Mouse (Mus musculus) liver, embryonic 15.5 days (tissue): ENCODE results near the gene Slc5a4b. TPM values are rescaled to one million over a fixed set of nuclear protein-coding genes. Genes with fewer than 3 reads are reported as not detected.

Source experiments
- ATAC-seq: fragments of 200-750 bp; cut with Nextera tagmentation; 2 replicates; pipeline ENCODE4 v1.8.0; 2017; ENCODE audit warnings: moderate number of reproducible peaks, mild to moderate bottlenecking, moderate library complexity; ENCODE audit not compliant: insufficient read depth
- H3K27ac ChIP-seq: fragments of 300-500 bp; sonication (generic); replicated peaks from 2 replicates; pipeline ENCODE4 v1.5.1; 2015; ENCODE audit warnings: mild to moderate bottlenecking, inconsistent platforms
- H3K27me3 ChIP-seq: fragments of 300-500 bp; sonication (generic); 2 replicates; pipeline ENCODE4 v1.6.1; 2015; ENCODE audit warnings: mild to moderate bottlenecking, inconsistent platforms
- H3K36me3 ChIP-seq: fragments of 300-500 bp; sonication (generic); replicated peaks from 2 replicates; pipeline ENCODE4 v1.6.1; 2015; ENCODE audit warnings: moderate library complexity, mild to moderate bottlenecking, inconsistent platforms
- H3K4me1 ChIP-seq: fragments of 300-500 bp; sonication (generic); replicated peaks from 2 replicates; pipeline ENCODE4 v1.6.1; 2015; ENCODE audit warnings: inconsistent platforms
- H3K4me2 ChIP-seq: fragments of 300-500 bp; sonication (generic); 2 replicates; pipeline ENCODE4 v1.6.1; 2015; ENCODE audit warnings: moderate library complexity, mild to moderate bottlenecking, inconsistent platforms
- H3K4me3 ChIP-seq: fragments of 300-500 bp; sonication (generic); replicated peaks from 2 replicates; pipeline ENCODE4 v1.5.1; 2015; ENCODE audit warnings: mild to moderate bottlenecking, inconsistent platforms
- H3K9ac ChIP-seq: fragments of 300-500 bp; sonication (generic); 2 replicates; pipeline ENCODE4 v1.6.1; 2015; ENCODE audit warnings: moderate library complexity, mild to moderate bottlenecking, inconsistent platforms
- H3K9me3 ChIP-seq: fragments of 300-500 bp; sonication (generic); replicated peaks from 2 replicates; pipeline ENCODE4 v1.6.1; 2016; ENCODE audit warnings: inconsistent platforms
- WGBS: fragments of 180-500 bp; shearing (Covaris S2); methylation state at CpG from one replicate; pipeline ENCODE4 v1.1.7; 2015; ENCODE audit warnings: mixed read lengths; ENCODE audit not compliant: insufficient replicate concordance; 5-methylcytosine and 5-hydroxymethylcytosine counted together
- microRNA-seq: library from miRNA; unstranded; fragments of <30 nt; microRNA quantifications from one replicate; pipeline ENCODE4, GENCODE M21; 2016
- polyA plus RNA-seq: library from polyadenylated mRNA; unstranded; fragments of >200 nt; fragmentation: Nextera tagmentation; extraction: Ambion mirVana; gene quantifications from 2 replicates; pipeline ENCODE4 v1.2.1, GENCODE M21; 2015

Gene Slc5a4b
- polyA plus RNA-seq, 1 experiment from 2014 or later: 0.20 TPM

DNA sequence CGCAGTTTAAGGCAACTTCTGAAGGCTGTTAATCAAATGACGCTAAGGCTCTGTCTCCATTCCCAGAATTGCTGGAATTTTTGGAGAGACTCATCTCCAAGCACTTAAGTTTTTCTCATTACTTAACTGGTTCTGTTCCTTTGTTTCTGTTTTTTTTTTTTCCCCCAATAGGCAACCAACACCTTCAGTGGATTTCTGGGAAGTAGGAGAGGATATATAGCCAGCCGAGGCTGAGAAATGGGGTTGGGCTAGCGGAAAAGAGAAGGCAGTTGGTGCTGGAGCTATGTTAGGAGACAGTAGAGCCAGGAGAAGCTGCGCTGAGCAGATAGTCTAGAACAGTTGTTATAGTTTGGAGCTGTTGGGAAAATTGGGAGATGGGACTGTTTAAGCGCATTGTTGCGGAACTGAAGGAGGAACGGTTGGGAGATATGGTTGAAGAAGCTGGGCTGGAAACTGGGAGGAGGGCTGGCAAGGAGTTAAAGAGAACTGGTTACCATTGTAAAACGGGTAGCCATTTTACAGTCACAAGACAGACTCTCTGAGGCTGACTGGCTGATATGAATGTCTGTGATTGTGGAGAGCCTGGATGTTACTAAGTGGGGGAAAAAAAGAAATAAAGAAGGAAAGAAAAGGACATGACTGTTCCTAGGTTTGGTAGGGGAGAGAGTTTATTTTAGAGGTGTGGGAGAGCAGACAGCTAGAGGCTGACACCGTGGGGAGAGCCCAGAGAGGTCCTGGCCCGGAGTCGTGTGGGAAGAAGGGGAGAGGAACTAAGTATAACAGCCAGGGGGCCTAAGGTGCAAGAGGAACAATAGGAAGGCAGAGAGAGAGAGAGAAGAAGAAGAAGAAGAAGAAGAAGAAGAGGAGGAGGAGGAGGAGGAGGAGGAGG lies 83.4 kb downstream of the Slc5a4b start:
- WGBS: 61% methylated on average over 12 of the region's 12 CpGs
- no peak for ATAC-seq
- H3K27ac ChIP-seq: no peak overlapping the region
- no peak overlapping the region for H3K4me3 ChIP-seq
- no peak overlapping the region for H3K4me2 ChIP-seq
- no peaks in the 10 kb centered on the region for H3K27me3 ChIP-seq
- H3K36me3 ChIP-seq: no peaks in the 10 kb centered on the region
- no peak overlapping the region for H3K9ac ChIP-seq
- H3K4me1 ChIP-seq: peaks cover 19% of the 10 kb centered on the region
- no peaks in the 10 kb centered on the region for H3K9me3 ChIP-seq

DNA sequence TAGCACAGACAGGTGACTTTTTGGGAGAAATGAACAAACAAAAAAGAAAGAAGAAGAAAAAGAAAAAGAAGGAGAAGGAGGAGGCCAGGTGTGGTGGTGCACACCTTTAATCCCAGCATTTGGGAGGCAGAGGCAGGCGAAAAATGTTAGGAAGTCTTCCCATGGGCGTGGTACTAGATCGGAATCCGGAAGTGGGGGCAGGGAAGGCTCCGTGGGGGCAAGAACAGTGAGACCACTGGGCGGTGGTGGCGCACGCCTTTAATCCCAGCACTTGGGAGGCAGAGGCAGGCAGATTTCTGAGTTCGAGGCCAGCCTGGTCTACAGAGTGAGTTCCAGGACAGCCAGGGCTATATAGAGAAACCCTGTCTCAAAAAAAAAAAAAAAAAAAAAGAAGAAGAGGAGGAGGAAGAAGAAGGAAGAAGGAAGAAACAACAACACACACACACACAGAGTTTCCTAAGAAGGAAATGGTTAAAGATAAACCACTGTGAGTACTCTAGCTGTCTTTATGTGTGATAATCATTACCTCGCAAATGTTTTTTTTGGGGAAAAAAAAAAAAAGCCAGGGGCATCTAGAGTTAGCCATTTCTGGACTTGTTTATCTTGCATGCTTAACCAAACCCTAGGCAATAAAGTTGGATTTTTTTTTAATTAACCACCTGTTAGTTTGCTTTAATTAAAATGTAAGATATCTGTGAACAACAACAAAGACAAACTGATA lies 85.1 kb downstream of the Slc5a4b start:
- Histone ChIP-seq H3K4me2 (no peak overlapping the region), H3K9me3 (no peaks in the 10 kb centered on the region), H3K36me3 (no peaks in the 10 kb centered on the region), H3K4me3 (no peak overlapping the region), H3K4me1 (peaks cover 22% of the 10 kb centered on the region), H3K27me3 (no peaks in the 10 kb centered on the region), H3K9ac (no peak overlapping the region), H3K27ac (no peak overlapping the region)
- no peak for ATAC-seq
- 74% methylated on average over 10 of the region's 10 CpGs for WGBS

DNA sequence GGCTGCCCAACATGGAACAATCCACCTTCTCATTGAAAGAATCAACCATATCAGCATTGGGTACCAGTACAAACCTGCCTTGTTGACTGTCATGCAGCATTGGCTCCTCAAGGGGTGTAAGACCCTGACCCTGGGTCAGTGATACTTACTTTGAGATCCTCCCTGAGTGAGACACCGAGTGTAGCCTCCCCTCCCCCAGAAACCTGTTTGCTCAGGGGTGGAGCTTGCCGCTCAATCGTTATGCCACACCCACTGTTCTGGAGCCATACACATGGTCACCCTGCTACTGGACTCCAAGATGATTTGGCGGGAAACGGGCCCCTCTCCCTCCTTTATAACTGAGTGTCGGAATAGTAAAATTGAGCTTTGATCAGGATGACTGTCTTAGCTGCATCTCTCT lies 86.8 kb downstream of the Slc5a4b start:
- Histone ChIP-seq H3K4me3 (no peak overlapping the region), H3K9ac (no peak overlapping the region), H3K4me1 (peaks cover 15% of the 10 kb centered on the region), H3K4me2 (no peak overlapping the region), H3K36me3 (no peaks in the 10 kb centered on the region), H3K9me3 (no peaks in the 10 kb centered on the region), H3K27me3 (no peaks in the 10 kb centered on the region), H3K27ac (no peak overlapping the region)
- WGBS: 84% methylated on average over 6 of the region's 6 CpGs
- ATAC-seq: no peak

DNA sequence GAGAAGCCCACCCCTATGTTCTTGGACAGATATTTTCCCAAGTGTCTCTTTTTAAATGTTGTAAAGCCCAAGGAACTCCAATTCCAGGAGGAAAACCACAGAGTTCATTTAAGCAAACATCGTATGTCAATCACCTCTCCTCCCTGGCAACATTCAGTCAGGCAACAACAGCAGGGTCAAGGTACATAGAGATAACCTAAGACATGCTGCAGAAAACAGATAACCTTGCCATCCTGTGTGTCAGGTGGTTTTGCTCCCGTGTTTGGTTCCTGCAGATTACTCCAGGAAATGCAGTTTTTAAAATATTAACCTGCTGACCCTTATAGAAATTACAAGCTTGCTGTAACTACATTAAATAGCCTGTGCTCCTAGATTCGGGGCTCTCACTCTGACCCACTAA lies 89.0 kb downstream of the Slc5a4b start:
- Histone ChIP-seq H3K4me2 (no peak overlapping the region), H3K27me3 (no peaks in the 10 kb centered on the region), H3K9me3 (no peaks in the 10 kb centered on the region), H3K4me3 (no peak overlapping the region), H3K4me1 (peaks cover 10% of the 10 kb centered on the region), H3K36me3 (no peaks in the 10 kb centered on the region), H3K27ac (no peak overlapping the region), H3K9ac (no peak overlapping the region)
- ATAC-seq: peak; percentile 34; the same call in 1 of the 2 replicates
- WGBS: 17% methylated on average over 3 of the region's 3 CpGs

DNA sequence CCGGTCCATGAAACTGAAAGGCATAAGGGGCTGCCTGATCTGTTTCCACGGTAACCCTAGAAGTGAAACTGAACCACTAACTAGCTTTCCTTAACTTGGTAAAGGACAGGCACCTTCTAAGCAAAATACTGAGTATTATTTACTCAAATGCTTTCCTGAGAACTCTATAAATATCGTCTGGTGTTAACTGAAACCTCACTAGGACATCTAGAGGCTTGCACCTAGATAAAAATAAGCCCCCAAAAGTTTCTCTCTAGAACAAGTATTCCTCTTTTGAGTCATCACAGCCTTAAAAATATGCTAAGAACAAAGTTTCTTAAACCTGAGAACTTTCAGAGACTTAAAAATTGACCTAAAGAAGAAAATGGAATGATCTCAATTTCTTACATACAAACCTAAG lies 93.9 kb downstream of the Slc5a4b start:
- Histone ChIP-seq H3K4me2 (no peak overlapping the region), H3K9me3 (no peaks in the 10 kb centered on the region), H3K27ac (no peak overlapping the region), H3K9ac (no peak overlapping the region), H3K36me3 (no peaks in the 10 kb centered on the region), H3K4me3 (no peak overlapping the region), H3K4me1 (peaks cover 7% of the 10 kb centered on the region), H3K27me3 (no peaks in the 10 kb centered on the region)
- ATAC-seq: no peak
- WGBS: 71% methylated on average over 3 of the region's 3 CpGs

DNA sequence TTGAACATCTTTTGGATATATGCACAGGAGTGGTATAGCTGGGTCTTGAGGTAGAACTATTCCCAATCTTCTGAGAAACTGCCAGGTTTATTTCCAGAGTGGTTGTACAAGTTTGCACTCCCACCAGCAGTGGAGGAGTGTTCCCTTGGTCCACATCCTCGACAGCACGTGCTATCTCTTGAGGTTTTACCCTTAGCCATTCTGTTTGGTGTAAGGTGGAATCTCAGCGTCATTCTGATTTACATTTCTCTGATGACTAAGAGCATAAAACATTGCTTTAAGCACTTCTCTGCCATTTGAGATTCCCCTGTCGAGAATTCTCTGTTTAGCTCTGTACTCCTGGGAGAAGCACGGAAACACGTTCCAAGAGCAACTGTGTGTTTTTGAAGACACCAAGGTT lies 97.8 kb downstream of the Slc5a4b start:
- H3K4me3 ChIP-seq: no peak overlapping the region
- WGBS: 56% methylated on average over 6 of the region's 6 CpGs

DNA sequence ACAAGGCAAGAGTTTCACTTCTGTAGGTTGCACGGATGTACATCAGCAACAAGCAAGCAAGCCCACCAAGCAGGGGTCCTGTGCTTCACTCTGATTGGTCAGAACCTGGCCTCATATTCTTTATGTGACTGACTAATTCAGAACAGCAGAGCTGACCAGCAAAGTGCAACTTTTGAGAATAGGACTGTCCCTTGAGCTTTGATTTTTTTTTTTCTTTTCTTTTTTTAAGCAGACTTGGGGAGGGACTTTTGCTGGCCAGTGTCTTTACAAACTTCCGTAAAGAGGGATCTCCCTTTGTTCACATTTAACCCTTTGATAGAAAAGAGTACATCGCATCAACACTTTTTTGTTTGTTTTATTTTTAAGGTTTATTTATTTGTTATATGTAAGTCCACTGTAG lies 100.9 kb downstream of the Slc5a4b start:
- no peaks in the 10 kb centered on the region for H3K9me3 ChIP-seq
- no peak overlapping the region for H3K4me2 ChIP-seq
- 62% methylated on average over 3 of the region's 3 CpGs for WGBS
- H3K4me1 ChIP-seq: no peaks in the 10 kb centered on the region
- no peak overlapping the region for H3K4me3 ChIP-seq
- H3K27me3 ChIP-seq: no peaks in the 10 kb centered on the region
- H3K27ac ChIP-seq: no peak overlapping the region
- H3K9ac ChIP-seq: no peak overlapping the region
- no peaks in the 10 kb centered on the region for H3K36me3 ChIP-seq
- no peak for ATAC-seq

More for the DNA sequence above, 97.8 kb downstream of the Slc5a4b start:
- ATAC-seq: no peak
- H3K36me3 ChIP-seq: no peaks in the 10 kb centered on the region
- H3K27ac ChIP-seq: no peak overlapping the region
- no peak overlapping the region for H3K4me2 ChIP-seq
- no peaks in the 10 kb centered on the region for H3K9me3 ChIP-seq
- H3K4me1 ChIP-seq: no peaks in the 10 kb centered on the region
- no peak overlapping the region for H3K9ac ChIP-seq
- H3K27me3 ChIP-seq: no peaks in the 10 kb centered on the region

Small RNA genes within 50 kb of the gene (microRNA-seq; reads per million reads assigned to microRNA genes)
- not detected for gene Mir6409

Other genes starting within 250 kb of the Slc5a4b start
- gene Derl3, start 217.5 kb downstream of the Slc5a4b start, polyA plus RNA-seq: 0.53 and 0.67 TPM in 2 replicates
- 63.7 and 64.5 TPM in 2 replicates for gene Smarcb1, start 189.3 kb downstream of the Slc5a4b start, polyA plus RNA-seq
- 117 and 142 TPM in 2 replicates for gene Chchd10, start 177.8 kb downstream of the Slc5a4b start, polyA plus RNA-seq
- 2.4 and 3.1 TPM in 2 replicates for gene Mmp11, start 174.5 kb downstream of the Slc5a4b start, polyA plus RNA-seq
- 25.1 and 27.1 TPM in 2 replicates for gene Gm867, start 170.3 kb downstream of the Slc5a4b start, polyA plus RNA-seq
- 6.4 and 9.1 TPM in 2 replicates for gene Vpreb3, start 167.9 kb downstream of the Slc5a4b start, polyA plus RNA-seq
- gene Gm5134, start 156.4 kb downstream of the Slc5a4b start, polyA plus RNA-seq: 0.23 TPM in 1 of 2 replicates, not detected in the other
- gene Zfp280b, start 78.3 kb downstream of the Slc5a4b start, polyA plus RNA-seq: 10.8 and 11.2 TPM in 2 replicates
- gene Slc5a4a, start 36.5 kb upstream of the Slc5a4b start, polyA plus RNA-seq: 0.07 TPM in 1 of 2 replicates, not detected in the other
- 5.7 and 5.9 TPM in 2 replicates for gene Prmt2, start 126.9 kb upstream of the Slc5a4b start, polyA plus RNA-seq
- 0.08 and 0.12 TPM in 2 replicates for gene S100b, start 142.9 kb upstream of the Slc5a4b start, polyA plus RNA-seq
- 1.2 and 1.8 TPM in 2 replicates for gene Dip2a, start 234.3 kb upstream of the Slc5a4b start, polyA plus RNA-seq